Mouse (Mus musculus) intestine, postnatal 0 days (tissue): ENCODE data around the gene Ajuba. TPM values are rescaled to one million over a fixed set of nuclear protein-coding genes. Genes with fewer than 3 reads are reported as not detected.

Experiments
- ATAC-seq: fragments of 200-750 bp; cut with Nextera tagmentation; 2 replicates; pipeline ENCODE4 v1.8.0; 2017; ENCODE audit warnings: mild to moderate bottlenecking, moderate TSS enrichment, moderate library complexity
- H3K27ac ChIP-seq: fragments of 300-500 bp; sonication (generic); 2 replicates; pipeline ENCODE4 v1.5.1; 2014; ENCODE audit warnings: mild to moderate bottlenecking, low read depth, low read length, moderate library complexity
- H3K27me3 ChIP-seq: fragments of 300-500 bp; sonication (generic); replicated peaks from 2 replicates; pipeline ENCODE4 v1.6.1; 2014; ENCODE audit warnings: low read length, mixed read lengths; ENCODE audit not compliant: control insufficient read depth, insufficient read depth
- H3K36me3 ChIP-seq: fragments of 300-500 bp; sonication (generic); 2 replicates; pipeline ENCODE4 v1.6.1; 2014; ENCODE audit warnings: mild to moderate bottlenecking, moderate library complexity; ENCODE audit not compliant: control insufficient read depth, insufficient read depth
- H3K4me1 ChIP-seq: fragments of 300-500 bp; sonication (generic); replicated peaks from 2 replicates; pipeline ENCODE4 v1.6.1; 2014; ENCODE audit warnings: antibody characterized with exemption, low read length, mixed read lengths; ENCODE audit not compliant: control insufficient read depth, insufficient read depth
- H3K4me2 ChIP-seq: fragments of 300-500 bp; sonication (generic); replicated peaks from 2 replicates; pipeline ENCODE4 v1.6.1; 2014; ENCODE audit warnings: low read depth, mild to moderate bottlenecking, moderate library complexity
- H3K4me3 ChIP-seq: fragments of 300-500 bp; sonication (generic); 2 replicates; pipeline ENCODE4 v1.5.1; 2014; ENCODE audit warnings: low read depth, low read length
- H3K9ac ChIP-seq: fragments of 300-500 bp; sonication (generic); 2 replicates; pipeline ENCODE4 v1.6.1; 2014; ENCODE audit warnings: mild to moderate bottlenecking, low read depth, low read length
- H3K9me3 ChIP-seq: fragments of 300-500 bp; sonication (generic); 2 replicates; pipeline ENCODE4 v1.6.1; 2016; ENCODE audit warnings: mixed run types; ENCODE audit not compliant: control insufficient read depth
- CTCF ChIP-seq: sonication (generic); IDR thresholded peaks from 2 replicates; pipeline ENCODE4 v1.5.1; 2016; ENCODE audit warnings: low read depth, mild to moderate bottlenecking, control low read depth, antibody characterized with exemption, moderate library complexity
- WGBS: fragments of 180-500 bp; shearing (Covaris S2); extraction: QIAGEN DNeasy Blood & Tissue Kit; methylation state at CpG from one replicate; pipeline ENCODE4 v1.1.7; 2014; 5-methylcytosine and 5-hydroxymethylcytosine counted together
- polyA plus RNA-seq: library from polyadenylated mRNA; unstranded; fragments of >200 nt; fragmentation: Nextera tagmentation; extraction: Ambion mirVana; gene quantifications from 2 replicates; pipeline ENCODE4 v1.2.1, GENCODE M21; 2015

The Ajuba gene
- polyA plus RNA-seq, 1 experiment from 2014 or later, result 13.1 TPM

GRCm38 (mm10) chr14:54607226-54607625 lies 29.9 kb upstream of the Ajuba start:
- no peaks in the 10 kb centered on the region for H3K4me1 ChIP-seq
- H3K27me3 ChIP-seq, result no peaks in the 10 kb centered on the region
- no peak overlapping the region for H3K4me2 ChIP-seq
- no peaks in the 10 kb centered on the region for H3K9me3 ChIP-seq
- 68% methylated on average over 8 of the region's 8 CpGs for WGBS
- no peak for TF ChIP-seq CTCF
- H3K9ac ChIP-seq, result no peak overlapping the region
- 0 out of 2 replicates have a peak, but pooled peaks cover 8% of the 10 kb centered on the region for H3K36me3 ChIP-seq
- ATAC-seq, result no peak
- H3K27ac ChIP-seq, result no peak overlapping the region
- H3K4me3 ChIP-seq, result no peak overlapping the region

GRCm38 (mm10) chr14:54605752-54606321 lies 28.5 kb upstream of the Ajuba start, which contains the start of gene 4931414P19Rik:
TSS of gene 4931414P19Rik (minus strand) at chr14:54605993.
- peak; percentile 37 for ATAC-seq
- Histone ChIP-seq H3K27me3 (no peaks in the 10 kb centered on the region), H3K9ac (peak within 1 kb of the TSS; percentile 48), H3K27ac (0 out of 2 replicates have a peak within 1 kb of the TSS, but pooled peaks have one; percentile 54), H3K4me3 (peak within 1 kb of the TSS; percentile 44), H3K9me3 (no peaks in the 10 kb centered on the region), H3K36me3 (no peaks in the 10 kb centered on the region), H3K4me1 (no peaks in the 10 kb centered on the region), H3K4me2 (peak within 1 kb of the TSS; percentile 73)
- WGBS, result under 1% methylated on average over 37 of the region's 39 CpGs
- TF ChIP-seq CTCF, result no peak

GRCm38 (mm10) chr14:54603686-54604085 lies 26.3 kb upstream of the Ajuba start:
- TF ChIP-seq CTCF, result no peak
- WGBS, result 84% methylated on average over 8 of the region's 8 CpGs
- Histone ChIP-seq H3K9ac (no peak overlapping the region), H3K4me2 (peak overlapping the region; percentile 64), H3K27me3 (no peaks in the 10 kb centered on the region), H3K36me3 (no peaks in the 10 kb centered on the region), H3K4me3 (peak overlapping the region; percentile 63), H3K27ac (peak overlapping the region; percentile 94; the same call in 1 of the 2 replicates), H3K9me3 (no peaks in the 10 kb centered on the region), H3K4me1 (no peaks in the 10 kb centered on the region)
- no peak for ATAC-seq

- Histone ChIP-seq H3K4me1 (no peaks in the 10 kb centered on the region), H3K9me3 (no peaks in the 10 kb centered on the region), H3K9ac (peak overlapping the region; percentile 82), H3K4me2 (peak overlapping the region; percentile 64), H3K36me3 (no peaks in the 10 kb centered on the region), H3K27ac (peak overlapping the region; percentile 94), H3K4me3 (peak overlapping the region; percentile 63), H3K27me3 (no peaks in the 10 kb centered on the region)
- WGBS, result under 1% methylated on average over 46 of the region's 46 CpGs
- peak; percentile 39 for TF ChIP-seq CTCF
- peak; percentile 99 for ATAC-seq
Measured at GRCm38 (mm10) chr14:54603038-54603654, 25.8 kb upstream of the Ajuba start.

GRCm38 (mm10) chr14:54602613-54603012 lies 25.3 kb upstream of the Ajuba start:
- Histone ChIP-seq H3K9me3 (no peaks in the 10 kb centered on the region), H3K4me3 (peak overlapping the region; percentile 63), H3K27ac (peak overlapping the region; percentile 94; the same call in 1 of the 2 replicates), H3K4me2 (peak overlapping the region; percentile 64), H3K9ac (peak overlapping the region; percentile 82), H3K36me3 (no peaks in the 10 kb centered on the region), H3K27me3 (no peaks in the 10 kb centered on the region), H3K4me1 (no peaks in the 10 kb centered on the region)
- no peak for ATAC-seq
- WGBS, result 32% methylated on average over 4 of the region's 4 CpGs
- no peak for TF ChIP-seq CTCF

- Histone ChIP-seq H3K36me3 (no peaks in the 10 kb centered on the region), H3K27ac (no peak overlapping the region), H3K27me3 (no peaks in the 10 kb centered on the region), H3K9ac (no peak overlapping the region), H3K4me3 (no peak overlapping the region), H3K9me3 (no peaks in the 10 kb centered on the region), H3K4me1 (no peaks in the 10 kb centered on the region), H3K4me2 (no peak overlapping the region)
- no peak for TF ChIP-seq CTCF
- ATAC-seq, result no peak
- 64% methylated on average over 2 of the region's 2 CpGs for WGBS
Measured at GRCm38 (mm10) chr14:54601601-54602000, 24.2 kb upstream of the Ajuba start.
